Mouse (Mus musculus) embryonic fibroblast, embryonic 13.5 days (primary cell): ENCODE measurements around the gene Fam173a.

Source experiments
- CTCF ChIP-seq: IDR thresholded peaks from 2 replicates; pipeline ENCODE4 v1.5.1; 2011; ENCODE audit warnings: mild to moderate bottlenecking, control low read depth, low read length, moderate library complexity, borderline replicate concordance; ENCODE audit not compliant: insufficient read depth
- POLR2A ChIP-seq: IDR thresholded peaks from 2 replicates; pipeline ENCODE4 v1.6.1; 2011; ENCODE audit warnings: low read depth, mild to moderate bottlenecking, control low read depth, low read length, moderate library complexity

DNA sequence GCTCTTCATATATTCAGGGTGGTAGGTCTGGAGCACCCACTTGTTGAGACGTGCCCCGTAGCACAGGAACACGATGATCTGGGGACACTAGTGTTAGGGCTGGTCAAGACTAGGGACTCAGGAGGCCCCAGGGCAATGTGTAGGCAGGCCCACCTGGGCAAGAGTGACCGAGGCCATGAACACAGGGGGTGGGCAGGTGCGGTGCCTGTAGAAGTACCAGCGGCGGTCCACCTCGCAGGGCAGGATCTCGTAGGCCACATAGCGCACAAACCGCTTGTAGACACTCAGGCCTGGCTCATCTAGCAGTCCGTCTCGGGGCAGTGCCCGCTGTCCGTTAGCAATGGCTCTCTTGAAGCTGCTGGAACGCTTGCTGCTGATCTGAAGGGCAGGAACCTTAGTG is 43.1 kb upstream of the Fam173a start:
- TF ChIP-seq CTCF = no peak
- no peak for TF ChIP-seq POLR2A
